Mouse (Mus musculus) lung, postnatal 0 days (tissue): Measurements from ENCODE around the gene Cd3e.

Experiments used
- CTCF ChIP-seq: IDR thresholded peaks from 2 replicates; pipeline ENCODE4 v1.5.1; 2016; ENCODE audit warnings: antibody characterized with exemption, mild to moderate bottlenecking
- EP300 ChIP-seq: IDR thresholded peaks from 2 replicates; pipeline ENCODE4 v1.6.1; 2016; ENCODE audit warnings: antibody characterized with exemption, mild to moderate bottlenecking, control low read depth

GRCm38 (mm10) chr9:45015841-45016240, 6.4 kb upstream of the Cd3e start:
- no peak for TF ChIP-seq CTCF
- TF ChIP-seq EP300, result no peak
